Mouse (Mus musculus) bone marrow, adult 2 months (tissue): Measurements from ENCODE around the gene Kcng4.

Experiments
- CTCF ChIP-seq: fragments of 200-500 bp; IDR thresholded peaks from 2 replicates; pipeline ENCODE4 v1.5.1; 2011; ENCODE audit warnings: low read length, control low read depth; ENCODE audit not compliant: control insufficient read depth, insufficient read depth
- POLR2A ChIP-seq: fragments of 200-500 bp; IDR thresholded peaks from 2 replicates; pipeline ENCODE4 v1.6.1; 2011; ENCODE audit warnings: low read depth, mild to moderate bottlenecking, control low read depth, low read length, borderline replicate concordance; ENCODE audit not compliant: control insufficient read depth

DNA sequence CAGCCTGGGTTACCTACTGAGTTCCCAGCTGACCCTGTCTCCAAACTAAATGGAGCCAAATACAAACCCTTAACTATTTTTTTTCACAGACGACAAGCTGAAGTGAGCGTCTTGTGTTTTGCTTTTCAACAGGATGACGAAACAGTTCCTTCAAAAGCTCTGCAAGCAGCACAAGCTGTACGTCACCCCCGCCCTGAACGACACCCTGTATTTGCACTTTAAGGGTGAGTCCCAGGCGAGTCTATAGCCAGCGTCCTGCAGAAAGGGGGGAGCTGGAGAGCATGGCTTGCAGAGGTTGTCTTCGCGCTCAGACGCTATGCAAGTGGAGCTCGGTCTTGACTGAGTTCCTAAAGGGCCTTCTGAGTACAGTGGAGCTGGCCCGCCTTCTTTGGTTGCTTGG, 56.4 kb downstream of the Kcng4 start:
- TF ChIP-seq CTCF = no peak
- no peak for TF ChIP-seq POLR2A
